Mouse (Mus musculus): ENCODE results near the gene Sec1.

Gene Sec1

DNA sequence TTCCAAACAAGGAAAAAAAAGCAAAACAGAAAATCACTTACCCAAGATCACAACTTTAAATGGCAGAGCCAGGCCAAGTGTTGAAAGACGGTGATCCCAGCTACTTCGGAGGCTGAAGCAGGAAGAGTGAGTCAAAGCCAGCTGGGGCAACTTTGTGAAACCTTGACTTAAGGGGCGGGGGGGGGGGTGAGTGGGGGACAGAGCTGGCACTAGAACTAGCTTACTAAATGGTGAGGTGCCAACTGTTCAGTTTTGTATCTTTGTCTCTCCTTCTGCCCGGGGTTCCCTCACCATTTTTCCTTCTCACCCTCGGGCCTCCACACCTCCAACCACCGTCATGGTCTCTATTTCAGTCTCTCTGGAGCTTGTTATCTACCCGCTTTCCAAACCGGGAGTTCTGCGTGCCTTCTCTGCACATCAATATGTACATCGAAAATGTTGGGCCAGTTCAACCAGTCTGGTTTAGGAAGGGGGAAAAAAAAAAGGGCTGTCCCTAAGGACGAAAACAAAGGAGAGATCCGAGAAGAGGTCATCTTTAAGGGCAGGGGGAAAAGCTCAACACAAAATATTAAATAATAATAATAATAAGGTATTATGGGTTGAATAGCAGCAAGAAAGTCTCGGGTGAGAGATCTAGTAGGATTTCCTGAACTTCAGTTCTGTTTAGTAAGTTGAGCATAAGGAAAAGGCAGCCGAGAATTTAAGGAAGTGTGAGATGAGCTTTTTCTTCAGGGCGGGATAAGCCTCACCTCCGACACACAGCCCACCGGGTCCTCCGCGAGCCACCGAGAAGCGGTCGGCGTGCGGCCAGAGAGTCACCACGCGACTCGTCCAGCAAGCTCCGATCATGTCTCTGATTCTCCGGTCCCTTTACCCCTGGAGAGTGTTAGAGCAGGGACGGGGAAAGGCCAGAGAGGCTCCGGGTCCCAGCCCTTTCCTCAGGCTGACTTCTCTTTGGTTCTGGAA lies 23.0 kb upstream of the Sec1 start:
- DNase-seq = no peak

DNA sequence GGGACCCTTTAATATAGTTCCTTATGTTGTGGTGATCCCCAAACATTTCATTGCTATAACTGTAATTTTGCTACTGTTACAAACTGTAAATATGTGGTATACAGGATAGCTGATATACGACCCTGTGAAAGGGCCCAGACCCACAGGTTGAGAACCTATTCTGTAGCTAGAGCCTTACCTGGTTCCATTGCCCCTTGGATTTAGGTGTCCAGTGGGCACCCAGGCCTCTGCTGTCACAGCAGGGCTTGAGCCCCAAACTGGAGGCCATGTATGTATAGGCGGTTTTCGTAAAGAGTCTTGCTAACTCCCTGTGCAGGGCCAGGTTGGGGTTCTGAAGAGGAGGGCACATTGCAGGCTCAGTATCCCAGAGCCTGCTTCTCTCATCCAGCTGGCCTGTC lies 22.3 kb upstream of the Sec1 start:
- no peak for DNase-seq

DNA sequence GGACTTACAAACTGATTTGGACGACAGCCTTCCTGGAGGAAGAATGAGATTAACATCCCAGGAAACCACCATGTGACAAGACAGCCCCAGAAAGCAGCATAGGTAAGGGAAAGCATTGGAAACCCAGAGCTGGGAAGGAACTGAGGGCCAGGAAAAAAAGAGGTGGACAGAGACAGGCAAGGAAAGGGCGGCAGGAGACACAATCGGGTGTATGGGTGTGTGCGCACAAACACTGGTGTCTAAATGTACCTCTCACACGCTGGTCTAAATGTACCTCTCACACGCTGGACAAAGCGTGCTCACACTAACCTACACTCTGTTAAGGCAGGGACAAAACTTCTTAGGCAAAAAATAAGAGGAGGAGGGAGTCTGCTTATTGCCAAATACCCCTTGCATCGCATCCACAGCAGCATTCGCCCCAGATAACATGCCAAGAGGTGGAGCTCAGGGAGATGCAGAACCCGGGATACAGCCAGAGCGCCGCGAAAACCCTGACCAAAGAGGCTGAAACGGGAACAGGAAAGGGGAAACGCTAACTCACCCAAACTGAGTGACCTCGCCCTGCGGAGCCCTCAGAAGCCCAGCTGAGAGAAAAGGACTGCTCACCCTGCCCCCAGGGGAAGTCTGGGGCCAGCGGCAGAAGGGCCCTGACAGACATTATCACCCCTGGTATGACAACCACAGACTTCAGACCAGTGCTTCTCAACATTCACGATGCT lies 21.7 kb upstream of the Sec1 start:
- DNase-seq = peak in 1 of 2 experiments; percentile 38

DNA sequence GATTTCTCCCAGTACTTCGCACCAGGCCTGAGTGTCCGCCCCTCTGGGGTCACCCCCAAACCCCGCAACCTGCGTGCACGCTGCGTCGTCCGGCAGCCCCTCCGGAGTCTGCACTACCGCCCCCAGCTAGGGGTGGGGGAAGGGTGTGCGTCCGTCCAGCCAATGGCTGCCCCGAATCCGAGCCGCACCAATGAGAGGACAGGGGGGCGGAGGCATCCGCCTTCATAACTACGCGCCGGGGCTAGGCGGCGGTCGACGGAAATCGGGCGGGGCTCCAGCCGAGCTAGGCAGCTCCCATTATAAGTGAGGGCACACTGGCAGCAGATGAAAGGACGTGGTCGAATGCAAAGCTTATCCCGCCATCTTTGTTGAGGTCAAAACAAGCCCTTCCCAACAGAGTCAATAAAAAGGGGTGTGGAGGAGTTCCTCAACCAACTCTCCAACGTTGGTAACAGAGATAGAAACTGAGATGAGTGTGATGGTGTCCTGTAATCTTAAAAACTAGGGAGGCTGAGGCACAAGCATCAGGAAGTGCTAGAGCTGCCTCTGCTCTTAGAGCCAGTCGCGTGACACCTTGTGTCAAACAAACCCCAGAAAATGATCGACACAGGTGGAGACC lies 21.0 kb upstream of the Sec1 start, which contains the start of gene Rpl18:
Gene Rpl18 (plus strand): TSS at position 368 of the 619 bp plus-strand sequence.
- peak; percentile 98 to 99 for DNase-seq

DNA sequence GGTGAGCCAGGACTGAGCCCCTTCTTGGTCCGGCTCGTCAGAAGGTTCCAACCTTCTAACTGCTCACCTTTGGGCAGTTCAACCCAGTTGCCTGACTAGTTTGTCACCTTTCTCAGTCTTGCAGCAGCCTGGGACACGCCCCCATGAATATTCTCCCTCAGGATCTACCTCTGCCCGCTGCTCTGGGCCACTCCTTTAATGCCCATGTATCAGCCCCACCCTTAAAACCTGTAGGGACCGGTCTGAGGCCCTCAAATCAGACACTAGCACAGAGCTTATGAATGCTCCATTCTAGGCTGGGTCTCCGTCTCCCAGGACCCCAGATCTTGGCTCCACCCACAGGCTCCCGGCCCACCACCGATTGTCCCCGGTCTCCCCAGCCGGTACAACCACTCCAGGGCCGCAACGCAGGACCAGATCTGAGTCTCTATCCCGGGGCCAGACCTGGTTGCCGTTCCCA lies 20.5 kb upstream of the Sec1 start:
- peak in 1 of 2 experiments; percentile 81 for DNase-seq

DNA sequence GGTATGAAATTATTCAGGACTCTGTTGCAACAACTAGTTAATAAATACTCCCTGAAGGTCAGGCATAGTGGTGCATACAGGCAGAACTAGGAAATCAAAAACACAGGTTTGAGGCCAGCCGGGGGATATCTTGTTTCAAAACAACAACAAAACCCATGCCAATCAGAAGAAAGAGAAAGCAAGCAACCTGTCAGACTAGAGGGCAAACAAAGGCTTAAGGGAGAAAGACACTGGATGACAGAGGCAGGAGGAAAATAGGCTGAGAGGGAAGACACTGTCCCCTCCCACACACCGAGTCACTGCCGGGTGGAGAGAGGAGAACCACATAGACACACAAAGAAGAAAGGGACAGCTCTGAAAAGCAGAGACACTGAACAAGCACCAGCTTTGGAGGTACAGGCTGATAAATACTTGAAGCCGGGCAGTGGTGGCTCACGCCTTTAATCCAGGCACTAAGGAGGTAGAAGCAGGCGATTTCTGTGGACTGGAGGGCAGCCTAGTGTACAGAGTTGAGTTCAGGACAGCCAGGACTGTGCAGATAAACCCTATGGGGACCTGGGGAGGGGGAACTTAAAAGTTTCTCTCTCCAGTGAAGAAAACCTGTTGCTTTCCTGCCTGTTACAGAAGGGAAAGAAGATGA lies 19.8 kb upstream of the Sec1 start:
- peak in 1 of 2 experiments; percentile 53 for DNase-seq

DNA sequence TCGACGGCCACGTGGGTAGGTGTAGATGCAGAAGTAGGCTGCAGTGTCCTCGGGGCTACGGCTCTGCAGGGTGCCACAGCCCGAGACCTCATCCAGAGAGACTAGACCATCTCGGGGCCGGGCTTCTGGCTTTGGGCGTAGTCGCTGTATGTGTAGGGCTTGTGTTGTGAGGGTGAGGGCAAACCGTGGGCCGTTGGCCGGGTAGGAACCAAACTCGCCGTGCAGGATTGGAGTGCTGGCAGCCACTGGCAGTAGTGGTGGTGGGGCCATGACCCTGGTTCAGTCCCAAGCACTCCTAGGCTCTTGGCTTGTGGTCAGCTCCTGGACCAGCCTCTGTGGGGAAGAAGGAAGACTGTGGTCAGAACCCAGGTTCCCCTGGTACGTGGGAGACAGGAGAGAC lies 19.2 kb upstream of the Sec1 start:
- DNase-seq = peak; percentile 46 to 58

DNA sequence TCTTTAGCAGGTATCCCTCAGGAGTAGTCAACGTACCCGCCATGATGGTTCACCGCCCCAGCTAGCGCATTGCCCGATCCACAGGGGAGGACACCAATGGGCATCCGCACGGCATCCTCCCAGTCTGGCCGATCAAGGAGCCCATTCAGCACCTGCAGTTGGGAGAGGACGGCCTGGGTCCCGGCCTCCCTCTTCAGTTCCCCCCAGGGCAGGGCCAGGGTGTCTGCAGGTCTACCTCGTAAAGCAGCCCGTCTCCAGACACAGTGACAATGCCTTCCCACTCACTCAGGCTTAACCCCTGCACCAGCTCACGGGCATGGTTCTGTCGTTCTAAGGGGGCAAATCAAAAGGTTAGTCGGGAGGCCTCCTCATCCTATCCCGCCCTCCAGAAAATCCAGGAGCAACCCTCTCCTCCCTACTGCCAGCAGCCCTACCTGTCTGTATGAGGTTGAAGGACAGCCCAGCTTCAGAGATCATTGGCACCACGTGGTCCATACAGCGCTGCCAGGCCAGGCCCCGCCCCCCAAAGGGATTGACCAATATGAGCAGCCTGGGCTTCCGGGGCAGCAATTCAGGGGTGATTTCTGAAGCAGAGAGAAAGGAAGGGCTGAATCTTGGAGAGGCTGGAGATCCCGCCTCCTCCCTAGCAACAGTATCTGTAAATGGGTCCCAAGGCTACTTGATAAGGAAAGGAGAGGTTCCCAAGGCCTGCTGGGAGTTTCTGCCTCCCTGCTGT lies 18.0 kb upstream of the Sec1 start:
- peak; percentile 94 to 96 for DNase-seq

DNA sequence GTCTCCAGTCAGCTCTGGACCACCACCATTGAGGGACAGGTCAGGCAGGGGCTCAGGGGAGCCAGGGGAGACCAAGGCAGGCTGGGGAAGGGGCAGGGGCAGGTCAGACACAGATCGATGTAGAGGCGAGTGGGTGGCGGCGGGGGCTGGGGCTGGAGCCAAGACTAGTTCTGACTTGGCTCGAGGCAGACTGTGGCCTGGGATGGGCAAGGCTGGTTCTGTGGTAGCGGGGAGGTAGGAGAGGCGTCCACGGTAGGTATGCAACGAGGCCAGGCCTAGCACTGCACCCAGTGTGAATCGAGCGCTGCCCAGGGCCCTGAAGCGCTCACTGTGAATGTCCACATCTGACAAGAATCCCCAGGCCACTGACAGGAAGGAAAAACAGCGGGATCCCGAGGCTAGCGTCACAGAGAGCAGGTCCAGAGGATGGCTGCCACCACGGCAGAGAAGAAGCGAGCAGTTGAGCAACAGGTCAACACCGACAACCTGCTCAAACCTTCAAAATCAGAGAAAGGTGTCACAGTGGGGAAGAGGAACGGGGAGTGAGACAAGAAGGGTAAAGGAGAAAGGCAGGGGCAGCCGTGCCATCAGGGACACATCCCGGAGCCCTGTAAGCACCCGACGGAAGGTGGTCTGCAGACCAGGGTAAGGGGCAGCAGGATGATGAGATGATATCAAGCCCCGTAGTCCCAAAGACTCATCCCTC lies 17.3 kb upstream of the Sec1 start:
- DNase-seq = peak; percentile 36 to 37

DNA sequence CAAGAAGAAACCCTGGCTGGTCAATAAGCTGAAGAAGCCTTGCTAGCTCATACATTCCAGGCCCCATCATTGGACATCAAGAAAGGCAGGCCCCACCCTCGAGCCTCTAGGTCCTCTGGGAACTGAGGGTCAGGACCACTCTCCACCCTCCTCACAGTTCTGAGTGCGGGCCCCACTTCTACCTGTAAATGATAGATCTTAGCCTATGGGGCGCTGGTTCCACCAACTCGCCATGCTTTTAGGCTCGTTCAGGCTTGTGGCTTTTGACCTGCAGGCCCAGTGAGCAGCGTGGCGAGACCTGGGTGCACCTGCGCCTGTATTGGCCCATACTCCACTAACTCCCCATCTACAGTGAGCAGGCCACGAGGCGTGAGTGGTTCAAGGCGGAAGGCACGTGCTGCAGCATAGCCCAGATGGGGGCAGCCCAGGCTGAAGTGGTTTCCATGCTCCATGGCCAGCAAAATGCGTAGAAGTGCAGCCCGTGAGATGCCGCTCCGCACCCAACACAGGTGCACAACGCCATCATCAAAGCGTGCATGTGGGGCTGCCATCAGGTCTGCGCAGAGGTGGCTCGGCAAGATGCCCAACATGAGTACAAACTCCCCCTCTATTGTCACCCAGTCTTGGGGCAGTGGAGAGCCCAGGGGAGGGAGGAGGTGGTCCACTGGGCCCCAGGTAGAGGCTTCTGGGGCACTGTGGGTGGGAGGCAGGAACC lies 16.4 kb upstream of the Sec1 start:
- DNase-seq = peak in 1 of 2 experiments; percentile 62

DNA sequence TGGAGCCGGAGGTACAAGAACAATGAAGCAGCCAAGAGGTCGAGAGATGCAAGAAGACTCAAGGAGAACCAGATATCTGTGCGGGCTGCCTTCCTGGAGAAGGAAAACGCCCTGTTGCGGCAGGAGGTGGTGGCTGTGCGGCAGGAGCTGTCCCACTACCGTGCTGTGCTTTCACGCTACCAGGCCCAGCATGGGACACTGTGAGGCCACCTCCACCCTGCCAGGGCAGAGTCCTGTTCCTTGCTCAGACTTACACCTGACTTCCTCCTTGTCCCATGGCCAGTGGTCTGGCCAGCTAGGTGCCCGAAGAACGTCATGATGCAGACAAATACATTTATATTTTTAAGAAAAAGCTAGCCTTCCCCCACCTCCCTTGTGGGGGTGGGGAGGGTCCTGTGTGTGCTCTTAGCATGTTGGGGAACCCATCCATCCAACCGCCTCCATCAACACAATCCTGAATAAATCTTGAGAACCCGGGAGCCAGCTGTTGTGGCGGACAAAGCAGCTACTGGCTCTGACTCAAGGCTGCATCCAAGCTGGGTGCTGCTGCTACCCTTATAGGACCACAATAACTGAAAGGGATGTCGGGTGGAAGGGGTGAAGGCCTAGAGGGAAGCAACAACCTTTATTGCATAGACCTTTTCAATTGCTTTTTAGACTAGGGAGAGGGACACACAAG lies 15.6 kb upstream of the Sec1 start:
- DNase-seq = peak; percentile 40 to 44

DNA sequence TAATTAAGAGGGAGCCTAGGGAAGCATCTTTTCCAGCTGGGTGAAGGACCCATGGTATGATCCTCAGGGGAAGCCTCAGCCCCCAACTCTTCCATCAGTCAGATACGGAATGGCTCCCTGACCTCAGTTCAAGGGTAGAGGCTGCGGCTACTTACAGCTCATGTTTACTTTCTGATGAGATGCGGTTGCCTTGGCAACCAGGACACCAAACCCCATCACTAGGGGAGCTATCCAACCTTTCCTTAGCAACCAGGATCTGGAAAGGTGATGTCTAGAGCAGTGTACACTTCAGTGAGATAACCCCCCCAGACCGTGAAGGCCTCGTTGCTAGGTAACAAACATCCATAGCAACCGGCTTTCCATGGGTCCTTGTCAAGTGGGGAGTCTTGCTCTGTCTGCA lies 14.8 kb upstream of the Sec1 start:
- peak; percentile 33 to 61 for DNase-seq

DNA sequence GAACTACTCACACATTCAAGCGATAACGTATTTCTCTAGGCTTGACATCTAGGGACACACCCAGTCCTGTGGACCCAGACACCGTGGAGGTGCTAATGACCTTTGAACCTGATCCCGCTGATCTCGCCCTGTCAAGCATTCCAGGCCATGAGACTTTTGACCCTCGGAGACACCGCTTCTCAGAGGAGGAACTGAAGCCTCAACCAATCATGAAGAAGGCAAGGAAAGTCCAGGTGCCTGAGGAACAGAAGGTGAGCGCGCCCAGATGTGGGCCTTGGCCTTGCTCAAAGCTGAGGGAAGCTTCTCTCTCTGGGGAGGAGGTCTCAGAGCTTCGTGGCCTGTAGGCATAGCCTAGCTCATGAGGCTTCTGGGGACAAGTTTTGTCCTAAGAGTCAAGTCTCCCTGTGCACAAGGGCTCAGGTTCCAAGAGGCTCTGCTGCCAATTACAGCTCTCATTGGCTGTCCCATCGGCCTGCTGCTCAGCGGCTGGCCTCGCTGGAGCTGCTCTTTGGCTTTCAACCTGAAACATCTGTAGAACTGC lies 14.1 kb upstream of the Sec1 start:
- peak; percentile 88 to 91 for DNase-seq

DNA sequence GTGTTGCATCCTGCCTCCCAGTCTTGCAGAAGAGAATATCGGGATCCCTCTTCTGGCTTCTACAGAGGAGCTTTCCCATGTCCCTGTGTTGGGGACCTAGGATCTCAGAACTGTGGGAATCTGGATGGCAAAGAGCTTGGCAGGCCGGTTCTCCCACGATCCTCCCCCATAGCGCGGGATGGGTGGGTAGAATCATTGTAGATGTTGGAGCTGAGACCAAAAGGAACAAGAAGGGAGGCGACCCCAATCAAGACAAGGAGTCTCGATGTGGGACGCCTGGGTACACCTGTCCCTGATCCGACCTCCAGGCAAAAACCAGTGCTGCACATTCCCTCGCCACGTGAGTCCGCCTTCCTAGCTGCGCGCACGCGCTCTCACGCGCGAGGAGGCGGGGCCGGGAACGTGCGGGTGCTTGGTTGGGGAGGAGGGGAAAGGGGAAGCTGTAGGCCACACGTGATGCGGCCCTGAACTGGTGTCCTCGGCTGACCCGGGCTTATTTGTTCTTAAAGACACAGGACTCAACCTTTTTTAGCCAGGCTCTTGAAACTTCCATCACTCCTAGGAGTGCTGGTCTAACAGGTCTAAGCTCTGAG lies 13.3 kb upstream of the Sec1 start:
- peak; percentile 99 to 100 for DNase-seq

DNA sequence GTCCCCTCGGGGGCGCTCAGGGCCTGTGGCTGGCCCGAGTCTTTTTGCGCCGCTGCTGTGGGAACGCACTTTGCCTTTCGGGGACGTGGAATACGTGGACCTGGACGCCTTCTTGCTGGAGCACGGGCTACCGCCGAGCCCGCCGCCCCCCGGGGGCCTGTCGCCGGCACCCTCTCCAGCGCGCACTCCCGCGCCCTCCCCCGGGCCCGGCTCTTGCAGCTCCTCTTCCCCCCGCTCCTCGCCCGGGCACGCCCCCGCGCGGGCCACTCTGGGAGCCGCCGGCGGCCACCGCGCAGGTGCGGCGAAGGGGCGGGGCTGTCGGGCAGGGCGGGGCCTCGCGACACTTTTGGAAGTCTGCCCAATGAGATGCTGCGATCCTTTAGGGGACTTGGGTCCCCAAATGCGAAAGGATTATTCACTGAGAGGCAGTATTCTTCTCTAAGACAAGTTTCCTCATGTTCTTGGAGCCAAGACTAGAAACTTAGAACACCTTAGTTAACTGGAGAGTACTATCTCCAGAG lies 12.6 kb upstream of the Sec1 start:
- DNase-seq = peak; percentile 89 to 92

DNA sequence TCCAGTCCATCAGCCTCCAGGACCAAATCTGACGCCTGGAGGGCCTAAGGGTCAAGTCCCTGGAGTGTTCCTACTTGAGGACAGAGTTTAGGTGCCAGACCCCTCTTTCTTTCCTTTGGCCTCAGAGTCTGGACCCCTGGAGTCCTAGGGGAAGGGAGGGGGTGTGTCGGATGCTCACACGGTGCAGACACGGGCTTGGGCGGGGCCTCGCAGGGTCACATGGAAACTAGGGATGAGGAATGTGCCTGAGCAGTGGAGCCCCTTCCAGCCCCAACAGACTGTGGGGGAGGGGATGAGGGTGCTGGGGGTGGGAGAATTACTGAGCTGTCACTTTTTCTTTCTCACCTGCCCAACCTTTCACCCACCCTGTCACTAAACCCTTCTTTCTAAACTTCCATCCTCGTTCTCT lies 11.7 kb upstream of the Sec1 start:
- peak; percentile 96 for DNase-seq

DNA sequence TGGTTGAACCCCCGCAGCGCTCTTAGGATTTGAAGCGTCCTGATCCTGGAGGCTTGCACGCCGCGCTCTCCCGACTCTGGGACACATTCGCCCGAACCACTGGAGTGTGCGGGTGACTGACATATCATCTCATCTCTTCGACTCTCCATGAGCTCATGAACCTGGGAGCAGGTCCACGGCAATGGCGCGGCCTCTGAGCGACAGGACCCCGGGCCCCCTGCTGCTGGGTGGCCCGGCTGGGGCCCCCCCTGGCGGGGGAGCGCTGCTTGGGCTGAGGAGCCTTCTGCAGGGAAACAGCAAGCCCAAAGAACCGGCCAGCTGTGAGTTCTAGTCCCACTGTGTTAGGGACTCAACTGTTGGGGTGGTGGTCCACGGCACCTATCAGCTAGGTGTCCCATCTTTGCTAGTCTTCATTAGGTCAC lies 11.3 kb upstream of the Sec1 start:
- no peak for DNase-seq

DNA sequence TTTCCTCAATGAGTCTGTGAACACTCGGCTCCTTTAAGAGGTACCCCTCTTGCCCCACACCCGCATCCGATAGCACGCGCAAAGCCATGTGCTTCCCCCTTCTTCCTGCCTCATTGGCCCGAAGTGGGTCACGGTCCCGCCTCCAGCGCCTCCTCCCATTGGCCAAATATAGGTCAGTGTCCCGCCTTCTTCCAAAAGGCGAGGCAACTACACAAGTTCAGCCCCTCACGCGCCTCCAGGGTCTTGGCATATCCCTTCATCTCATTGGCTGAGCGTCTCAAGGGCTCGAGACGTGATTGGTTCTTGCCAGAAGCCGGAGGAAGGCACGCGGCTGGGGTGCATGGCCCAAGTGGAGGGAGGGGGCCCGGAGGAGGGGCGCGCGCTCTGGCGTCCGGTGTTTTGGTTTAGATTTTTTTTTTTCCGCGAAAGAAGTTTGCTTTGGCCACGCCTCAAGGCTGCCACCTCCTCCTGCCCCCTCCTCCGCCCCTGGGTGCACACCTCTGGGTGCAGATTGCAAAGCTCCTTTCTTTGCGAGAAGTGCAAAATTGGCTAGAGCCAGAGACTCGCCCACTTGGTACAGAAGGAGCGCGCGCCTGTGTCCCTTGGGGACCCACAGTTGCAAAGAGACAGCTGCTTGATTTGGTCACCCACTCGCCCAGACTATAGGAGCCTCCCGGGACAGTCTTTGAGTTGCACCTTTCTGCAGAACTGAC lies 10.7 kb upstream of the Sec1 start, which contains the start of gene Dbp:
Gene Dbp (plus strand): TSS at position 359 of the 713 bp plus-strand sequence.
- peak; percentile 100 for DNase-seq
